Mouse (Mus musculus) A20 (cell line): Measurements from ENCODE around the gene Acly.
A peak's percentile ranks its signal among the peaks of the same experiment; 100 is the strongest.

ENCODE experiments used
- DNase-seq: peaks from one replicate; pipeline ENCODE4 v3.0.0-alpha.2; 2011; ENCODE audit warnings: low read depth, low spot score

Acly gene

GRCm38 (mm10) chr11:100527458-100528374 is at the start of gene Acly:
Gene Acly, minus strand, starts transcription at chr11:100528000.
- peak; percentile 100 for DNase-seq

GRCm38 (mm10) chr11:100576256-100576655 is 48.5 kb upstream of the Acly start:
- DNase-seq = peak; percentile 58

DNA sequence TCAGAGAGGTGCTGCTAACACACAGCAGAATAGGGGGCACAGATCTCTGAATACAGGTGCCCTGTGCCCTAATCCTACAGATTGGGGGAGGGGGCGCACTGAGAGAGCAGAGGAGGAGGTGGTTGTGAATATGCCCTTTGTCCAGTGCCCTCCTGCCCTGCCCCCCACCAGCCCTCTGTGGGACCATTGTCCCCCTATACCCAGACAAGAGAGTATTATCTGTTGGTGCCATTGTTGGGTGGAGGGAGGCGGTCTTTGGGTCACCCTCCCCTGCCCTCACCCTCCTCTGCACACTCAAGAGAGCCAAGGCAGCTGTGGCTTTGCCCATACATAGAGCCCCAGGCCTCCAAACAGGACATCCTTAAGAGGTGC is 47.7 kb upstream of the Acly start:
- no peak for DNase-seq

DNA sequence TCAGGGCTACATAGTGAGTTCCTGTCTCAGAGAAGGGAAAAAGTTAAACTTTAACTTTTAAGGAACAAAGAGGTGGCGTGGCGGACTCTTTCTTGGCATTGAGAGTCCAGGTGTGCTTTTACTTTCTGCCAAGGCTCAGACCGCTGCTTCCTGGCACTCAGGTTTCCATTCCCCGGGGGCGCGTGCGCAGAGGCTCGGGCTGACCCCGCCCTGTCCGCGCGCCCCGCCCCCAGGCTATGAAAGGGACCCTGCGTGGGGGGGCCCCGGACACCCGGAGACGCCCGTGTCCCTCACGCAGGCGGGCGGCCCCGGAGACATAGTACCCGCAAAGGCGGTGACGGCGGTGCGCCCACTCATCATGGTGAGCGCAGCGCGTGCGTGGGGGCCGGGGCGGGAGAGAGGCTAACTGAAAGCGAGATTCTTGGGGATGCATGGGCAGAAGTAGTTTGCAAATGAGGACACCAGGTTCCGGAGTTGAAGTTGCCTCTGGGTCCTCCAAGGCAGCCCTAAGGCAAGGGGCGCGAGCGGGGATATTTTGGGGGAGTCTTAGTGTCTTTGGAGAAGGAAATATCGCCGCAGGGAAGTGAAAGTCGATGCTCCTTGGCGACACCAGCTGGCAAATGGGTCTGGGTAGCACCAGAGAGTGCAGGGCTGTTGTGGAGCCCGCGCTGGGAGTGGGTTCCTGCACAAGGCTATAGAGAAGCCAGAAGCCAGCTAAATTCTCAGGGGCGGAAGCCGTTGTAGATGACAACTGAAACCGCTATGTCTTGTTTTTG is 47.1 kb upstream of the Acly start, which contains the start of gene Cnp:
TSS of gene Cnp (plus strand) at position 197 of the 776 bp plus-strand sequence.
- DNase-seq = peak; percentile 94

DNA sequence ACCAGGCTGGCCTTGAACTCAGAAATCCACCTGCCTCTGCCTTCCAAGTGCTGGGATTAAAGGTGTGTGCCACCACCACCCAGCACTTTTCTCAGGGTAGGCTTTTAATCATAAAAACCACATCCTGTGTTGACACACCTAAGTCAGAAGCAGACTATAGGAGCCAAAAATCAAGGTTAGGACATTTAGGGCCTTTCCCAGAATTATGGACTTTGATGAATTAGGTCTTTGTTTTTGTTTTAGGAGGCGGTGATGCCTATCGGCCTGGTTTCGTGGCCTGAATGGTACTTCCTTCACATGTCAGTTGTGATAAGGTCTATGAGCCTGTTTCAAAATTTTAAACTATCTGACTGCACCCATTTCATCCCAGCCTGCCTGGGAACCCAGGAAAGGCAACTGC is 46.4 kb upstream of the Acly start:
- peak; percentile 77 for DNase-seq

DNA sequence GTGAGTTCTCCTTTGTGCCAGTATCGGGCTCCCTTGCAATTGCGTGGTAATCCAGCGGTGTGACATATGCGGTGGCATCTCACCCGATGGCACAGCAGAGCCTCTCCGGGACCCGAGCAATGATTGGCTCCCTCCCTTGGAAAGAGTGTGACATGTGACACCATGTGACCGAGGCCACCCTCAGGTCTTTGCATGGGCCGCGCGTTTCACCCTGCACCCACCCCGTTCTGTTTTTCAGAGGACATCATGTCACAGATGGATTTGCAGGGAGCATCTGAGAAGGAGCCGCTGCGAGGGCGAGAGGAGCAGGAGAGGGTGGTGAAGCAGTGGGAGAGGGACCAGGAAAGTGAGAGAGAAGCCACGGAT is 43.4 kb upstream of the Acly start:
- DNase-seq = no peak

DNA sequence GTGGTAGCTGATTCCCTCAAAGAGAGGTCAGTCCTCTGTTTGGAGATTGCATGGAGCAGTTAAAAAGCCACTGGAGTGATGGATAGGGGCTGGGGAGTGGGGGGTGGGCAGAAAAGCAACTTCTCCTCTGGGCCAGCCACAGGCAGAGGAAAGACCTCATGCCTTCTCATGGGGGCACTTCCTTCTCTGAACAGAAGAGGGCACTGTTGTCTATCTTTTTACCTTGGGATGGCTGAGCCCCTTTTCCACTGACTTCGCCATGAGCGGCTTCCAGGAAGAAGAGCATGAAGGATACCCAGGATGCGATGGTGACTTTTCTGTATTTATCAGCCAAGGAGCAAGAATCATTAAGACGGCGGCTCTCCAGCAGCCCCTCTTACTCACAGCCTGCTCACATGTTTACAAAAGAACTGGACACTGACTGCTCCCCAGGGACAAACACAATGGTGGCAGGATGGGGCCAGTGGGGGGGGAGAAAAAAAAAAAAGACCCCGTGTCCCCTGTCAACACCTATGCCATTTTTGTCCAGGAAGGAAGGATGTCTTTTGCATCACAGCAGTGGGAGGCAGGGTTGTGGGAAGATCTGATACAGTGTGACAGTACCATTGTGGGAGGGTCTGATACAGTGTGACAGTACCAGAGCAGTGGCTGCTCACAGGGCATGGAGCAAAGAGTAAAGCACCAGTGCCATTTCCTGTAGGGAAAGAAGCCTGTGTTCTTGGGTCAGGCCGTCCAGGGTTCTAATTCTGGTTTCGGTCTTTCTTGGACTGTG is 42.8 kb upstream of the Acly start:
- peak; percentile 77 for DNase-seq

DNA sequence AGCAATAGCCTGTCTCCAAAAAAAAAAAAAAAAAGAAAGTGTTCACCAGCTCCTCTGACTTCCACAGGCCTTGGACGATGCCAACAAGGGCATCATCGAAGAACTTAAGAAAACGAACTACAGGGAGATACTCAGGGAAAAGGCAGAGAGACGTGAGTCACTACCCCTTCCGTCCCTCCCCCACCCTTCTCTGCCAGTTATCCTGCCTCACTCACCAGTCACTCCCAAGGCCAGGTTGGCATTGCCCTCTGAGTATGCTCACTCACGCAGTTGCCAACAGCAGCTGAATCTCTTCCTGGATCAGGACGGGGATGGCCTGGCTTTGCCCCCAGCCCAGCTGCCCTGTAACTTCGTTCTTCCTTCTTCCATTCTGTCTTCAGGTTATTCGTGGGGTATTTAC is 42.0 kb upstream of the Acly start:
- no peak for DNase-seq

DNA sequence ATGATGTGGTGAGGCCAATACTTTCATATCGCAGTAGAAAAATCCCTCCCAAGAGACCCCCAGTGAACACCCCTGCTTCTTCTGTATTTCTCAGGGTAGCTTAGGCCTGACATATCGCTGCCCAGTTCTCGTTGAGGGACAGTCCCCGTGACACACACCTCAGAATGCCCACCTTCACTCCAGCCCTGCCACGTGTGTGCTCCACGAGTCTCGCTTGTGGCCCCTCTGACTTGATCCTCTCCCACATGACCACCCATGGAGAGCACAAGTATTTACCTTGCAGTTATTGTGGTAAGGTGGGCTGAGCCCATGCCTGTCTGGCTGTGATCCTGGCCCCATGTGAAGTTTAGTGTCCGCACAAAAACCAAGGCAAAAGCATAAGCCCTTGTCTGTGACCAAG is 40.9 kb upstream of the Acly start:
- DNase-seq = no peak

GRCm38 (mm10) chr11:100567815-100568245 is 40.0 kb upstream of the Acly start:
- peak; percentile 53 for DNase-seq

GRCm38 (mm10) chr11:100567229-100567628 is 39.4 kb upstream of the Acly start:
- DNase-seq = no peak

GRCm38 (mm10) chr11:100564703-100565102 is 36.9 kb upstream of the Acly start:
- DNase-seq = no peak

DNA sequence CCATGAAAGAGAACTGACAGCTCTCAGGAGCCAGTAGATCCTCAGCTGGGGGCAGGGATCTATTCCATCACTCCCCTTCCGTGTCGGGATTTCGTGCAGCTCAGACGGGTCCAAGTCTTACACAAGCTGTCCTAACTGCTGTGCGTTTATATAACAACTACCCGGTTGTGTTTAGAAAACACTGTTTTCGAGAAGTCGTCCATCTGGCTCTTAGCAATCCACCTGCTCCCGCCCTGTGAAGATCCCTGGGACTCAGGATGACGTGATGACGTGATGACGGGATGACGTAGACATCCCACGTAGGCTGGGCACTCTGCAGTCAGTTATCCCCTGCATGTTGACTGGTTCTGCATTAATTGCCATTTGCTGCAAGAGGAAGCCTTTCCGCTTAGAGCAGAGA is 36.5 kb upstream of the Acly start:
- no peak for DNase-seq

DNA sequence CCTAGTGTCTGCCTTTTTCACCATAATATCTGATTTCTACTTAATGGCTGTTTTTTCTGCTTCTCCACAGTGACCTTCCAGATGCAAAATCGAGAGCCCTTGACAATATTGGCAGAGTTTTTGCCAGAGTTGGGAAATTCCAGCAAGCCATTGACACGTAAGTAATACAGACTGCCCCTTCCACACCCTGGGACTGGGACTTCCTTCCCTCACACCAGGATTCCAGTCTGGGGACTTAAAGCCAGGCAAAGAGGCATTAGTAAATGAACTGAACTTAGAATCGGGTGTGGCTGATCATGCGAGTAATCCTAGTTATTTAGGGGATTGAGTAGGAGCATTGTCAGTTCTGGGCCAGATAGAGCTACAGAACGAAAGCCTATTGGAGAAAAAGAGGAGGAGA is 33.9 kb upstream of the Acly start:
- DNase-seq = no peak

DNA sequence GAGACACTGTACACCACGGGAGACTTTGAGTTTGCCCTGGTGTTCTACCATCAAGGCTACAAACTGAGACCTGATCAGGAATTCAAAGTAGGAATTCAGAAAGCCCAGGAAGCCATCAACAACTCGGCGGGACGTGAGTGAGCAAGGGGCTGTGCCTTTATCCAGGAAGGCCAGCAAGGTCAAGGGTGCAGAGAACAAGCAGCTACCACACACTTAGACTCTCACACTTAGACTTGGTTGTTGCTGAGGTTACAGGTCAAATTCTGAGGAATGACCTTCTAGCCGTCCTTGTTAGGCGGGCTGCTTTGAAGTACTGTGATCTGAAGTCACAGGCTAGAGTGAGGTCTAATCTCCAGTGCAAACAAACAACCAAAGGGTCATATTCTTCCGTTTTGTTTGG is 31.7 kb upstream of the Acly start:
- no peak for DNase-seq

GRCm38 (mm10) chr11:100557563-100557962 is 29.8 kb upstream of the Acly start:
- no peak for DNase-seq

- peak; percentile 87 for DNase-seq
Observed at GRCm38 (mm10) chr11:100555583-100555982, 27.8 kb upstream of the Acly start.

- no peak for DNase-seq
Observed at GRCm38 (mm10) chr11:100552842-100553241, 25.0 kb upstream of the Acly start.

- no peak for DNase-seq
Observed at GRCm38 (mm10) chr11:100550101-100550500, 22.3 kb upstream of the Acly start.

GRCm38 (mm10) chr11:100549466-100549865 is 21.7 kb upstream of the Acly start:
- no peak for DNase-seq

GRCm38 (mm10) chr11:100548141-100548540 is 20.3 kb upstream of the Acly start:
- DNase-seq = no peak

DNA sequence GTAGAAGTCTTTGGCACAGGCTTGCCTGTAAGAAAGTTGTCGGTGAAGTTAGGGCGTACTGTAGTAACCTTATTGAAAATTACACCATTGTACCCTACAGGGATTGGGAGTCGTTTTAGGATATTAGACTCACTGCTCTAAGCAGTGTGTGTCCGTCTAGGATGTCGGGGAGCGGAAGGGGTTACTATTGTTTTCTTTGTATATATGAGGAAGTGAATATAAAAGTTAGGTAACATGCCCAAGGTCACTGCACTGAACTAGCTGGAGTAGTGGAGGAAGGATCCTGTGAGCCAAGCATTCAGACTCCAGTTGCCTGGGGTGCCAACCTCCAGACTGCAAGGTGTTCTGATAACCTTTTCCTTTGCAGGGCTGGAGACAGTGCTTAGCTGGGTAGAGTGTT is 19.2 kb upstream of the Acly start:
- DNase-seq = no peak
